Mouse (Mus musculus): Measurements from ENCODE around the gene Arhgap8.

DNA sequence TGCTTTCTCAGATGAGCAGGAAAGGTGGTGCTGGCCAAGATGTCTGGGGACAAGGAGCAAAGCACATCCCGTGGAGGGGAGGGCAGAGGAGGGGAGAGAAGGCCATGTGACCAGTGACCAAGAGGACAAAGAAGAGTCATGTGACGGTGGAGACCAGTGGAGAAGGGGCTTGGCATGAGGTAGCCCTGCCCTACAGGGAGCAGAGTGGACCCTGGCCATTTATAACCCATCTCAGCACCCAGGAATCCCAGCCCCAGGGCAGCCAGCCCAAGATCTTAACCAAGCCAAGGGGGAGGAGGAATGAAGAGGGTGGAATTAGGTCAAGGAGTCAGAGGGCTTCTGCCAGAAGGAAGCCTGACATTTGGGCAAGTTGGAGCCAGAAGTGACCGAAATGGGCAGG is 47.2 kb upstream of the Arhgap8 start:
- TF ChIP-seq CTCF (IDR thresholded peaks at IDR 0.05; ENCODE audit: borderline replicate concordance, extremely low read depth, insufficient read depth, insufficient read length) = no peak
- TF ChIP-seq POLR2A (IDR thresholded peaks at IDR 0.05; ENCODE audit: borderline replicate concordance, extremely low read depth, insufficient read depth, insufficient read length, poor library complexity, severe bottlenecking) = no peak
